8 mouse cellular contexts compared by ENCODE assay signal in the genomic region with DNA sequence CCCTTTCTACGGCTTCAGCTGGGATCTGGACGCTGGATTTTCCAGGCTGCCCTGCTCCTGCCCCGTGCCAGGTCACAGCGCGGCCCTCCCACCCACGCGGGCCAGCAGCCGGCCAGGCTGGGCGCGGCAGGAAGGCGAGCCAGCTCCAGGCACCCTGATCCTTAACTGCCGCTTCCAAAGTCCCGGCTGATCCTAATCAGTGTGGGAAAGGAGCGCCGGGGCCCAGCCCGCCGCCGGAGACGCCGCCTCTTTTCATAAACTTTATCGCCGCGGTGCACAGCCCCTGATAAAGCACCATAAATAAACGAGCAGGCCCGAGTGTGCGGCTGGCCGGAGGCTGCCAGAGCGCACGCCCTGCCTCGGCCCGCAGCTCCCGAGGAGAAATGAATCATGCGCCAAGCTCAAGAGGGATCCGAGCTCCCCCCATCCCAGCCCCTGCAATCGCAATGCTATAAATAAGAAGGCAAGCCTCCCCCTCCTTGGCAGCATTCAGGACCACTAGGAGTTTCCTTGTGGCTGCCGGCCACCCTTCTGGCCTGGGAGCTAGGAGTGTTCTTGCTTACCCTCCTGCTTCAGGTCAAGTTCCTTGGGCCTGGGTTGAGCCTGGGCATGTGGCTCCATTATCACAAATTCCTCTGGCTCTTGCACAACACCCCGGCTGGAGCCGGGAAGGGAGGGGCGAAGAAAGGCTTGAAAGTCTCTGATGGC.
DNase-seq lines count a peak whose midpoint lies in the region; ATAC-seq and TF ChIP-seq lines count a peak whose summit lies in the region.

No protein-coding gene starts in this region.

- peaks cover 35% of the 10 kb centered on the region for H3K4me1 ChIP-seq in bone marrow macrophage, adult 2 months (ENCODE audit: control insufficient read depth, insufficient read depth, low read length)
- peaks cover 3% of the 10 kb centered on the region; the same call in 1 of the 2 replicates for H3K4me1 ChIP-seq in embryonic fibroblast, embryonic 13.5 days (ENCODE audit: control insufficient read depth, insufficient read depth, low read length)
- H3K4me1 ChIP-seq in heart, embryonic 12.5 days (replicated peaks), result peaks cover 34% of the 10 kb centered on the region
- peaks cover 18% of the 10 kb centered on the region for H3K4me1 ChIP-seq in kidney, postnatal 0 days (replicated peaks; ENCODE audit: insufficient read depth, low read length)
- peaks cover 24% of the 10 kb centered on the region for H3K4me1 ChIP-seq in liver, postnatal 0 days (ENCODE audit: insufficient read depth)
- peaks cover 28% of the 10 kb centered on the region for H3K4me1 ChIP-seq in neural tube, embryonic 15.5 days

- no peak for TF ChIP-seq CTCF in bone marrow macrophage, adult 2 months (IDR thresholded peaks at IDR 0.05; ENCODE audit: low read depth, low read length)
- TF ChIP-seq CTCF in embryonic fibroblast, embryonic 13.5 days (IDR thresholded peaks at IDR 0.05; ENCODE audit: borderline replicate concordance, insufficient read depth, low read length), result no peak
- TF ChIP-seq CTCF in kidney, postnatal 0 days (IDR thresholded peaks at IDR 0.05; ENCODE audit: low read depth), result 0 out of 2 replicates have a peak, but pooled peaks have one; percentile 21
- TF ChIP-seq CTCF in liver, postnatal 0 days (IDR thresholded peaks at IDR 0.05; ENCODE audit: low read depth), result no peak

- peak; percentile 24 to 30 for DNase-seq in B cell, adult 2 months
- DNase-seq in kidney, postnatal 0 days (ENCODE audit: low spot score), result peak; percentile 93
- DNase-seq in liver, postnatal 0 days, result peak; percentile 73
- peak; percentile 5 for DNase-seq in thymus, postnatal 25 days

- no peaks in the 10 kb centered on the region for H3K9me3 ChIP-seq in heart, embryonic 12.5 days (replicated peaks)
- H3K9me3 ChIP-seq in kidney, postnatal 0 days (replicated peaks; ENCODE audit: low read length), result no peaks in the 10 kb centered on the region
- H3K9me3 ChIP-seq in liver, postnatal 0 days (ENCODE audit: low read length), result no peaks in the 10 kb centered on the region
- no peaks in the 10 kb centered on the region for H3K9me3 ChIP-seq in neural tube, embryonic 15.5 days (replicated peaks)

- H3K36me3 ChIP-seq in heart, embryonic 12.5 days, result no peaks in the 10 kb centered on the region
- H3K36me3 ChIP-seq in kidney, postnatal 0 days (ENCODE audit: insufficient read depth, low read length), result no peaks in the 10 kb centered on the region
- H3K36me3 ChIP-seq in liver, postnatal 0 days (replicated peaks; ENCODE audit: insufficient read depth, low read length), result no peaks in the 10 kb centered on the region
- no peaks in the 10 kb centered on the region for H3K36me3 ChIP-seq in neural tube, embryonic 15.5 days

- no peaks in the 10 kb centered on the region for H3K27me3 ChIP-seq in heart, embryonic 12.5 days (replicated peaks)
- H3K27me3 ChIP-seq in kidney, postnatal 0 days (ENCODE audit: insufficient read depth, low read length), result no peaks in the 10 kb centered on the region
- no peaks in the 10 kb centered on the region for H3K27me3 ChIP-seq in liver, postnatal 0 days (ENCODE audit: insufficient read depth, low read length)
- peaks cover 6% of the 10 kb centered on the region; the same call in 1 of the 2 replicates for H3K27me3 ChIP-seq in neural tube, embryonic 15.5 days (replicated peaks)

- peak; percentile 53; the same call in 1 of the 2 replicates for TF ChIP-seq POLR2A in bone marrow macrophage, adult 2 months (IDR thresholded peaks at IDR 0.05; ENCODE audit: borderline replicate concordance, low read depth, low read length)
- TF ChIP-seq POLR2A in embryonic fibroblast, embryonic 13.5 days (IDR thresholded peaks at IDR 0.05; ENCODE audit: low read depth, low read length), result 0 out of 2 replicates have a peak, but pooled peaks have one; percentile 10

- H3K4me2 ChIP-seq in heart, embryonic 12.5 days, result peak overlapping the region; percentile 74
- H3K4me2 ChIP-seq in kidney, postnatal 0 days (ENCODE audit: low read length), result peak overlapping the region; percentile 65
- H3K4me2 ChIP-seq in liver, postnatal 0 days (ENCODE audit: low read depth, low read length), result peak overlapping the region; percentile 72
- H3K4me2 ChIP-seq in neural tube, embryonic 15.5 days, result peak overlapping the region; percentile 83

- H3K27ac ChIP-seq in bone marrow macrophage, adult 2 months (ENCODE audit: insufficient read depth, low read depth, low read length), result peak overlapping the region; percentile 80
- peak overlapping the region; percentile 81 for H3K27ac ChIP-seq in embryonic fibroblast, embryonic 13.5 days (ENCODE audit: insufficient read depth, low read length)
- H3K27ac ChIP-seq in heart, embryonic 12.5 days (ENCODE audit: poor library complexity, severe bottlenecking), result peak overlapping the region; percentile 95
- peak overlapping the region; percentile 86 for H3K27ac ChIP-seq in kidney, postnatal 0 days
- peak overlapping the region; percentile 79 for H3K27ac ChIP-seq in liver, postnatal 0 days (ENCODE audit: low read depth)
- H3K27ac ChIP-seq in neural tube, embryonic 15.5 days (replicated peaks), result peak overlapping the region; percentile 70; the same call in 1 of the 2 replicates

- peak overlapping the region; percentile 45 for H3K9ac ChIP-seq in heart, embryonic 12.5 days
- H3K9ac ChIP-seq in kidney, postnatal 0 days (ENCODE audit: low read depth, low read length), result peak overlapping the region; percentile 54
- H3K9ac ChIP-seq in liver, postnatal 0 days (replicated peaks), result peak overlapping the region; percentile 71
- H3K9ac ChIP-seq in neural tube, embryonic 15.5 days (replicated peaks), result peak overlapping the region; percentile 48; the same call in 1 of the 2 replicates

- peak; percentile 29; the same call in 1 of the 2 replicates for TF ChIP-seq EP300 in liver, postnatal 0 days (IDR thresholded peaks at IDR 0.05; ENCODE audit: low read depth)

- peak; percentile 87 for ATAC-seq in heart, embryonic 12.5 days (ENCODE audit: insufficient number of reproducible peaks, low FRiP score)
- ATAC-seq in kidney, postnatal 0 days (replicated peaks; ENCODE audit: low FRiP score, low read depth), result peak; percentile 90
- peak; percentile 72 for ATAC-seq in liver, postnatal 0 days
- peak; percentile 69 for ATAC-seq in neural tube, embryonic 15.5 days (ENCODE audit: low FRiP score)

- under 1% methylated on average over 39 of the region's 39 CpGs for WGBS in heart, embryonic 12.5 days
- 1% methylated on average over 39 of the region's 39 CpGs for WGBS in kidney, postnatal 0 days
- 4% methylated on average over 39 of the region's 39 CpGs for WGBS in liver, postnatal 0 days (ENCODE audit: insufficient replicate concordance)
- WGBS in neural tube, embryonic 15.5 days, result 2% methylated on average over 39 of the region's 39 CpGs

- peak overlapping the region; percentile 53 for H3K4me3 ChIP-seq in bone marrow macrophage, adult 2 months (ENCODE audit: insufficient read depth, low read length)
- H3K4me3 ChIP-seq in embryonic fibroblast, embryonic 13.5 days (ENCODE audit: insufficient read depth, low read length), result peak overlapping the region; percentile 28; the same call in 1 of the 2 replicates
- H3K4me3 ChIP-seq in heart, embryonic 12.5 days, result peak overlapping the region; percentile 44
- H3K4me3 ChIP-seq in kidney, postnatal 0 days (replicated peaks; ENCODE audit: low read depth, low read length), result peak overlapping the region; percentile 23; the same call in 1 of the 2 replicates
- peak overlapping the region; percentile 47 for H3K4me3 ChIP-seq in liver, postnatal 0 days (ENCODE audit: low read depth, low read length)
- peak overlapping the region; percentile 39 for H3K4me3 ChIP-seq in neural tube, embryonic 15.5 days (replicated peaks)

Comparison
In these comparisons a context has a peak if more than half of its experiments do, and no peak if none do; other contexts are left out.
1. Peak in every context shown above with its lines: DNase-seq, ATAC-seq, H3K4me3 ChIP-seq and H3K27ac ChIP-seq.
2. DNase-seq: peak in every context shown above with its lines; median percentile 93 in kidney, postnatal 0 days; 73 in liver, postnatal 0 days; 27 in B cell, adult 2 months; 5 in thymus, postnatal 25 days.